Mouse (Mus musculus) CH12.LX (cell line): ENCODE data around the gene Hoxc10. TPM values are rescaled to one million over a fixed set of nuclear protein-coding genes. Genes with fewer than 3 reads are reported as not detected.

Source experiments
- DNase-seq: peaks from one replicate; pipeline ENCODE4 v3.0.0-alpha.2; 2013; ENCODE audit errors: extremely low read depth
- H3K27ac ChIP-seq: 2 replicates; pipeline ENCODE4 v1.5.1; 2012; ENCODE audit warnings: low read depth, mild to moderate bottlenecking, control low read depth, moderate library complexity; ENCODE audit not compliant: insufficient read depth
- H3K27me3 ChIP-seq: replicated peaks from 2 replicates; pipeline ENCODE3; 2012; ENCODE audit warnings: inconsistent platforms
- H3K36me3 ChIP-seq, 2 experiments: replicated peaks in 1 of 2; 2 replicates each; pipeline versions ENCODE3 to v1.6.1; 2012; ENCODE audit warnings: inconsistent platforms in 1 of 2, low read length in 1 of 2, mild to moderate bottlenecking in 1 of 2, mixed read lengths in 1 of 2, moderate library complexity in 1 of 2; ENCODE audit not compliant: control insufficient read depth in 1 of 2, insufficient read depth in 1 of 2
- H3K4me1 ChIP-seq, 2 experiments: 2 replicates each; pipeline ENCODE4 v1.6.1; 2012; ENCODE audit warnings: inconsistent platforms in 1 of 2, moderate library complexity in 1 of 2; ENCODE audit not compliant: insufficient read depth in 2 of 2, control insufficient read depth in 1 of 2
- H3K4me2 ChIP-seq: 2 replicates; pipeline ENCODE4 v1.6.1; 2012; ENCODE audit warnings: low read depth, mild to moderate bottlenecking, control low read depth; ENCODE audit not compliant: poor library complexity, insufficient read depth, severe bottlenecking
- H3K4me3 ChIP-seq, 3 experiments: fragments of 150-350 bp in 1 of 3; sonication (generic) in 1 of 3; replicated peaks in 1 of 3; 2 replicates each; pipeline versions ENCODE3 to v1.5.1; 2011 to 2012; ENCODE audit warnings: low read depth in 2 of 3, low read length in 2 of 3, mild to moderate bottlenecking in 2 of 3, moderate library complexity in 2 of 3, control low read depth in 1 of 3, improper control_type of control experiment in 1 of 3, inconsistent platforms in 1 of 3, mixed read lengths in 1 of 3; ENCODE audit not compliant: poor library complexity in 1 of 3
- H3K79me2 ChIP-seq: replicated peaks from 2 replicates; pipeline ENCODE4 v1.6.1; 2012; ENCODE audit warnings: mild to moderate bottlenecking, moderate library complexity; ENCODE audit not compliant: control insufficient read depth, poor library complexity, insufficient read depth, severe bottlenecking; ENCODE audit errors: extremely low read depth
- H3K9ac ChIP-seq: 2 replicates; pipeline ENCODE4 v1.6.1; 2012; ENCODE audit warnings: low read depth, mild to moderate bottlenecking, control low read depth, moderate library complexity; ENCODE audit not compliant: insufficient read depth
- H3K9me3 ChIP-seq: replicated peaks from 2 replicates; pipeline ENCODE3; 2012; ENCODE audit warnings: low read length, inconsistent platforms, mixed read lengths
- CHD1 ChIP-seq: IDR thresholded peaks from 2 replicates; pipeline ENCODE4 v1.6.1; 2012; ENCODE audit warnings: low read depth, low read length, improper control_type of control experiment, inconsistent platforms
- CTCF ChIP-seq, 2 experiments: IDR thresholded peaks in 1 of 2; conservative IDR thresholded peaks in 1 of 2; 2 replicates each; pipeline ENCODE4 v1.5.1; 2011 to 2012; ENCODE audit warnings: low read depth in 2 of 2, low read length in 2 of 2, improper control_type of control experiment in 1 of 2, inconsistent platforms in 1 of 2, mild to moderate bottlenecking in 1 of 2, moderate library complexity in 1 of 2
- ELF1 ChIP-seq: IDR thresholded peaks from 2 replicates; pipeline ENCODE4 v1.6.1; 2014; ENCODE audit warnings: low read depth, mild to moderate bottlenecking, inconsistent platforms, low read length, improper control_type of control experiment
- EP300 ChIP-seq: IDR thresholded peaks from 2 replicates; pipeline ENCODE4 v1.6.1; 2011; ENCODE audit warnings: low read length, improper control_type of control experiment
- GABPA ChIP-seq: IDR thresholded peaks from 2 replicates; pipeline ENCODE4 v1.6.1; 2012; ENCODE audit warnings: low read depth, low read length, improper control_type of control experiment, inconsistent platforms; ENCODE audit not compliant: insufficient replicate concordance
- HCFC1 ChIP-seq: IDR thresholded peaks from 2 replicates; pipeline ENCODE4 v1.6.1; 2012; ENCODE audit warnings: low read depth, mild to moderate bottlenecking, inconsistent platforms, low read length, improper control_type of control experiment
- IRF4 ChIP-seq: IDR thresholded peaks from 2 replicates; pipeline ENCODE4 v1.6.1; 2014; ENCODE audit warnings: low read depth, mild to moderate bottlenecking, inconsistent platforms, low read length, improper control_type of control experiment
- JUND ChIP-seq: conservative IDR thresholded peaks from 2 replicates; pipeline ENCODE4 v1.6.1; 2011; ENCODE audit warnings: low read depth, low read length, improper control_type of control experiment
- KAT2A ChIP-seq: IDR thresholded peaks from 2 replicates; pipeline ENCODE4 v1.6.1; 2012; ENCODE audit warnings: low read length, improper control_type of control experiment, inconsistent platforms; ENCODE audit not compliant: insufficient replicate concordance
- MAX ChIP-seq: IDR thresholded peaks from 2 replicates; pipeline ENCODE4 v1.6.1; 2011; ENCODE audit warnings: low read length, improper control_type of control experiment
- MAZ ChIP-seq: IDR thresholded peaks from 2 replicates; pipeline ENCODE4 v1.6.1; 2012; ENCODE audit warnings: low read depth, mild to moderate bottlenecking, inconsistent platforms, low read length, improper control_type of control experiment, moderate library complexity
- MEF2A ChIP-seq: IDR thresholded peaks from 2 replicates; pipeline ENCODE4 v1.6.1; 2014; ENCODE audit warnings: low read depth, mild to moderate bottlenecking, inconsistent platforms, low read length, improper control_type of control experiment, borderline replicate concordance
- MXI1 ChIP-seq: IDR thresholded peaks from 2 replicates; pipeline ENCODE4 v1.6.1; 2011; ENCODE audit warnings: mild to moderate bottlenecking, low read depth, low read length, improper control_type of control experiment
- MYC ChIP-seq: IDR thresholded peaks from 2 replicates; pipeline ENCODE4 v1.6.1; 2011; ENCODE audit warnings: low read depth, mild to moderate bottlenecking, improper control_type of control experiment, low read length
- NRF1 ChIP-seq: IDR thresholded peaks from 2 replicates; pipeline ENCODE4 v1.6.1; 2014; ENCODE audit warnings: low read depth, mild to moderate bottlenecking, inconsistent platforms, low read length, improper control_type of control experiment, moderate library complexity
- POLR2AphosphoS2 ChIP-seq: IDR thresholded peaks from 2 replicates; pipeline ENCODE4 v1.6.1; 2011; ENCODE audit warnings: low read depth, low read length, improper control_type of control experiment
- SIN3A ChIP-seq: IDR thresholded peaks from 2 replicates; pipeline ENCODE4 v1.6.1; 2012; ENCODE audit warnings: low read length, improper control_type of control experiment, inconsistent platforms
- SMC3 ChIP-seq: IDR thresholded peaks from 2 replicates; pipeline ENCODE4 v1.6.1; 2011; ENCODE audit warnings: low read depth, low read length, improper control_type of control experiment
- TCF12 ChIP-seq: IDR thresholded peaks from 2 replicates; pipeline ENCODE4 v1.6.1; 2014; ENCODE audit warnings: low read depth, mild to moderate bottlenecking, inconsistent platforms, low read length, improper control_type of control experiment
- USF1 ChIP-seq: IDR thresholded peaks from 2 replicates; pipeline ENCODE4 v1.6.1; 2014; ENCODE audit warnings: low read depth, mild to moderate bottlenecking, inconsistent platforms, low read length, improper control_type of control experiment
- USF2 ChIP-seq: conservative IDR thresholded peaks from 2 replicates; pipeline ENCODE4 v1.6.1; 2011; ENCODE audit warnings: low read depth, low read length, improper control_type of control experiment
- ZKSCAN1 ChIP-seq: IDR thresholded peaks from 2 replicates; pipeline ENCODE4 v1.6.1; 2012; ENCODE audit warnings: low read depth, inconsistent platforms, low read length, improper control_type of control experiment, borderline replicate concordance
- dilution Hi-C: fragments of 300-500 bp; cut with MboI; formaldehyde crosslinking; loops from 2 replicates; pipeline ENCODE4 v1.14.3; 2020; ENCODE audit warnings: low sequenced_read_pairs; ENCODE audit not compliant: extremely low pct_unique_long_range_greater_than_20kb, extremely low pct_ligation_motif_present
- in situ Hi-C: fragments of 300-500 bp; cut with MboI; formaldehyde crosslinking; loops from 3 replicates; pipeline ENCODE4 v1.14.3; 2019; ENCODE audit warnings: low sequenced_read_pairs, low pct_ligation_motif_present, low pct_unique_long_range_greater_than_20kb, mixed read lengths
- polyA plus RNA-seq: library from polyadenylated mRNA; unstranded; fragments of >175 nt; gene quantifications from 2 replicates; pipeline ENCODE4 v1.2.1, GENCODE M21; 2012; ENCODE audit warnings: low read depth; ENCODE audit not compliant: insufficient read length
- total RNA-seq, 2 experiments: library from RNA; depleted of rRNA; stranded (reverse); fragments of 300-350 nt in 1 of 2; fragments of >200 nt in 1 of 2; gene quantifications; 2 replicates each; pipeline ENCODE4 v1.2.3; 2012 to 2014

Gene Hoxc10
- total and polyA plus RNA-seq, 3 experiments = 0.11 TPM; not detected in 2

DNA sequence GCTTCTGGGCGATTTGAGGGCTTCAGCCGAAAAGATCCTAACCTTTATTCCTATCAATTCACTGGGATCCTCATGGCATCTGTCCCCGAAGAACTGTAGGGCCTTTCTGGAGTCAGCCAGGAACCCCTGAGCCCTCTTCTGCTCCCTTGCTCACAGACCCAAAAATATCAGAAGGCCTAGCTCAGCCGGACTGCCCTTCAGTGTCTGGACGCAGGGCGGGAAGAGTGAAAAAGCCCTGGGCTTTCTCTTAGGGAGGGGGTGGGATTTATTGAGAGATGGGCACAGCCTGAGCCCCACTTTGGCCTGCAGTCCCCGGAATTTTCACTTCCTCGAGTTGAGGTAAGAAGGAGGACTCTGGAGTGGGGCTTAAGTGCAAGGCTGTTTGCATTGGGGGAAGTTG lies 3.3 kb upstream of the Hoxc10 start:
- Histone ChIP-seq H3K4me1 (peaks cover 3 to 32% of the 10 kb centered on the region in 2 experiments), H3K36me3 (no peaks in the 10 kb centered on the region), H3K4me2 (peak overlapping the region; percentile 79), H3K27ac (no peak overlapping the region), H3K27me3 (peaks cover 93% of the 10 kb centered on the region), H3K9me3 (no peaks in the 10 kb centered on the region), H3K4me3 (no peak overlapping the region), H3K79me2 (no peaks in the 10 kb centered on the region), H3K9ac (peak overlapping the region; percentile 7)
- in situ Hi-C loops (no loop called here), dilution Hi-C loops (no loop called here)
- TF ChIP-seq MYC = no peak
- TF ChIP-seq MAZ = no peak
- TF ChIP-seq SIN3A = no peak
- TF ChIP-seq IRF4 = no peak
- TF ChIP-seq TCF12 = no peak
- TF ChIP-seq KAT2A = no peak
- no peak for TF ChIP-seq SMC3
- no peak for TF ChIP-seq MAX
- no peak for TF ChIP-seq CHD1
- TF ChIP-seq MEF2A = no peak
- TF ChIP-seq GABPA = no peak
- no peak for TF ChIP-seq USF2
- TF ChIP-seq USF1 = no peak
- no peak for TF ChIP-seq MXI1
- no peak for TF ChIP-seq HCFC1
- no peak for TF ChIP-seq POLR2AphosphoS2
- no peak for TF ChIP-seq CTCF (conservative IDR thresholded peaks at IDR 0.05 in 1 of 2, IDR thresholded peaks at IDR 0.05 in 1 of 2; ENCODE audit: low read depth in 2 of 2, low read length in 2 of 2)
- no peak for TF ChIP-seq ELF1
- no peak for TF ChIP-seq ZKSCAN1
- no peak for DNase-seq

DNA sequence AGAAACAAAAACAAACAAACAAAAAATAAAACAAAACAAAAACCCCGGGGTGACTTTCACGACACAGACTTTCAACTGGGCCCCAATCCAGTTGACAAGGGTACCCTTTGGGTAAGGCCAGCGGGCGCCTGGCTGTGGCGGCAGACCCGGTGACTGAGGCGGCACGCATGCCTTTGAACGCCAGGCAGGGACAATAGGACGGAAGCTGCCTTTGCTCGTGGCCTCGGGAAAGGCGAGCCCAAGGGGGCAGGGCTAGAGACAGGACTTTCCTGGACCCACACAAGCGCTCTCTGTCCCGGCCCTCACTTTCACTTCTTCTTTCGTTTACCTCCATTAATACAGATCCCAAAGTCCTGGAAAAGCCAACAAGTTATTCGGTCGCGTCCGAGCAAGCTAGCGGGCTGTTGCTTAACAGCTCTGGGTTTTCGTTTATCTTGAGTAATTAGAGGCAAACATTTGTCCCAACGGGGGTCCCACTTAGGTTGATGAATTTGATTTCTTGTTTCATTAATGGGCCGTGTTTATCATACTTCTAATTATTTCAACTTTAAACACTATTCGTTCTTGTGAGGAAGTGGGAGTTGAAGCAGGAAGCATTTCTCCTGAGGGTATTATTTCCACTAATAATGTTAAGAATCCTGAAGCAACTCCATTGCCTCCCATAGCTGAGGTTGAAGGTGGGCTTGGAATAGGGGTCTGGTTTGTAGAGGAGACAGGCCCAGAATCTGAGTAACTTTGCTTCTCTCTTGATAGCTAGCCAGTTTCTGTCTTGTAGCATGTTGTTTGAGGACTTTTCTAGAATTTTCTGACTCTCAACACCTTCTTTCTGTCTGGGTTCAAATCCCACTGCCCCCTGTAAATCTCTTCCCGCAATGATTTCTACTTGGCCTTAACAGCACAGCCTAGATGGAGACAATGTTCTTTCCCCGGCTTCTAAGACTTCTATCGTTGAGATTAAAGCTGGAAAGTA lies 2.6 kb upstream of the Hoxc10 start:
- peak overlapping the region; percentile 7 for H3K9ac ChIP-seq
- peaks cover 6 to 32% of the 10 kb centered on the region in 2 experiments for H3K4me1 ChIP-seq
- H3K36me3 ChIP-seq = no peaks in the 10 kb centered on the region
- in situ Hi-C loops = no loop called here
- H3K9me3 ChIP-seq = no peaks in the 10 kb centered on the region
- dilution Hi-C loops = no loop called here
- peak overlapping the region; percentile 79 for H3K4me2 ChIP-seq
- H3K79me2 ChIP-seq = no peaks in the 10 kb centered on the region
- no peak overlapping the region for H3K27ac ChIP-seq
- no peak for DNase-seq
- TF ChIP-seq IRF4 (peak; percentile 79), USF1 (no peak), MAX (0 out of 2 replicates have a peak, but pooled peaks have one; percentile 18), JUND (no peak), MXI1 (peak; percentile 29; the same call in 1 of the 2 replicates), MEF2A (0 out of 2 replicates have a peak, but pooled peaks have one; percentile 37), EP300 (peak; percentile 36), GABPA (no peak), NRF1 (0 out of 2 replicates have a peak, but pooled peaks have one; percentile 20), MAZ (0 out of 2 replicates have a peak, but pooled peaks have one; percentile 13)
- H3K4me3 ChIP-seq = no peak overlapping the region
- peaks cover 93% of the 10 kb centered on the region for H3K27me3 ChIP-seq
